Mouse (Mus musculus): Measurements from ENCODE around the gene Scarf2. TPM values are rescaled to one million over a fixed set of nuclear protein-coding genes. Genes with fewer than 3 reads are reported as not detected.

Gene Scarf2
- polyA plus RNA-seq, 1 experiment from 2014 or later, result 2.7 TPM

DNA sequence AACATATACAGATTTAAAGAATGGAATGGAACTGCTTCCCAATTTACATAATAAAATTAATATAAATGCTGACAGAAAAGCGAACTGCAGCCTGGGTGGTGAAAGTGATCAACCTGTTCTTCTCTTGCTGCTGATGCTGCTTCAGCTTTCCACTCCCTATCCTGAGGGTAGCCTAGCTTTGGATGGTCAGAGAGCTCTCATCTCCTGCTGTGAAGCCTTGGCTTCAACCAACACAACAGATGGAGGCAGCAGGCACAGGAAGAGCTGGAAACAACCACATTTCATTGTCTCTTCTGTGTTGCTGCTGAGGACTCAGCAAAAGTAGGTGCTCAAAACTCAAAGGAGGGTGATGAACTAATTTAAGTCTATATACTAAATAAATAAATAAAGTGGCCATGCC lies 54.8 kb downstream of the Scarf2 start:
- H3K9me3 ChIP-seq (replicated peaks), result no peaks in the 10 kb centered on the region
- no peaks in the 10 kb centered on the region for H3K27me3 ChIP-seq (replicated peaks)
- H3K4me1 ChIP-seq, result no peaks in the 10 kb centered on the region
- H3K4me2 ChIP-seq, result no peak overlapping the region
- no peak overlapping the region for H3K4me3 ChIP-seq (replicated peaks)
- 98% methylated on average over 1 of the region's 1 CpGs for WGBS
- H3K9ac ChIP-seq (replicated peaks), result no peak overlapping the region
- no peak overlapping the region for H3K27ac ChIP-seq (replicated peaks)
- H3K36me3 ChIP-seq, result peaks cover 82% of the 10 kb centered on the region
- ATAC-seq (ENCODE audit: low FRiP score), result no peak

DNA sequence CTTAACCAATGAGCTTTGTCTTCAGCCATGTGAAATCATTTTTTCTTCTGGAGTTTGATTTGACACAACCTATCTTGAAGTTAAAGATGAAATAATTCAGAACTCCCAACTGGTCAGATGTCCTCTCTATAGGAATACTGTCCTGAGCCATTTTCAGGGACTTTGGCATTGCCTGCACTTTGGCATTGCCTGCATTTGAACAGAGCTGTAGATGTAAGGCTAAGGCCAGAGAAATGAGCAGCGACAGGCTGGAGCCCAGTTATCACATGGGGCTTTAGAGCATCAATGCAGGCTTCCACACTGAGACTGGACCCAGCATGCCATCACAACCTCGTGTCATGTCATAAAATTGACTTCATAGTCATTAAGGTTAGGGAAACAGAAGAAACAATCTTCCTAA lies 56.2 kb downstream of the Scarf2 start:
- no peaks in the 10 kb centered on the region for H3K4me1 ChIP-seq
- H3K4me2 ChIP-seq, result no peak overlapping the region
- H3K9ac ChIP-seq (replicated peaks), result no peak overlapping the region
- H3K4me3 ChIP-seq (replicated peaks), result no peak overlapping the region
- H3K9me3 ChIP-seq (replicated peaks), result no peaks in the 10 kb centered on the region
- no peaks in the 10 kb centered on the region for H3K27me3 ChIP-seq (replicated peaks)
- H3K27ac ChIP-seq (replicated peaks), result no peak overlapping the region
- peaks cover 83% of the 10 kb centered on the region for H3K36me3 ChIP-seq
- ATAC-seq (ENCODE audit: low FRiP score), result no peak
- WGBS, result 89% methylated on average over 2 of the region's 2 CpGs

DNA sequence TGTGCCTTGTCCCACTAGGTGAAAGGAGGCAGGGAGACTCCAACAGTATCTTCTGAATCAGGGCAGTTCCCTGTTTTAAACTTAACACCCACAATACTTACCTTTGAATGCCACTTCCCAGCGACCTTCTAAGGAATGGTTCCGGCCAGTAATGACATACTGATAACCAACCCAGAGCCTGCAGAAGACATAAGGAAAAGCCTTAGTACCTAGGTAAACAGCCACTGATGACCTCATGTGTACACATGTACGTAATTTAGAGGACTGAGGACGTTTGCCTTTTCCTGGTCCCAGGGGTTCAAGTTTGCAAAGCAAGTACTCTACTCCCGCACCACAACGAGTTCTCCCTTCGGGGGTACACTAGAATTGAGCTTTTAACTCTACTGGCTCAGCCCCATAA lies 60.1 kb downstream of the Scarf2 start:
- no peak for ATAC-seq (ENCODE audit: low FRiP score)
- peaks cover 70% of the 10 kb centered on the region for H3K36me3 ChIP-seq
- no peaks in the 10 kb centered on the region for H3K27me3 ChIP-seq (replicated peaks)

More for the DNA sequence above, 60.1 kb downstream of the Scarf2 start:
- Histone ChIP-seq H3K9ac (replicated peaks) (no peak overlapping the region), H3K4me2 (no peak overlapping the region), H3K4me1 (no peaks in the 10 kb centered on the region), H3K27ac (replicated peaks) (no peak overlapping the region), H3K9me3 (replicated peaks) (no peaks in the 10 kb centered on the region), H3K4me3 (replicated peaks) (no peak overlapping the region)
- WGBS, result 92% methylated on average over 7 of the region's 7 CpGs

Other genes starting within 250 kb of the Scarf2 start
- 0.98 and 1.3 TPM in 2 replicates for gene Lrrc74b, start 236.0 kb upstream of the Scarf2 start, polyA plus RNA-seq (2015; fragmentation: Nextera tagmentation; extraction: Ambion mirVana)
- gene P2rx6, start 235.4 kb upstream of the Scarf2 start, polyA plus RNA-seq (2015; fragmentation: Nextera tagmentation; extraction: Ambion mirVana), result 2.6 and 2.8 TPM in 2 replicates
- 40.4 and 46.1 TPM in 2 replicates for gene Slc7a4, start 214.1 kb upstream of the Scarf2 start, polyA plus RNA-seq (2015; fragmentation: Nextera tagmentation; extraction: Ambion mirVana)
- 25.8 and 28.8 TPM in 2 replicates for gene Smpd4, start 177.9 kb upstream of the Scarf2 start, polyA plus RNA-seq (2015; fragmentation: Nextera tagmentation; extraction: Ambion mirVana)
- gene Ccdc74a, start 150.8 kb upstream of the Scarf2 start, polyA plus RNA-seq (2015; fragmentation: Nextera tagmentation; extraction: Ambion mirVana), result 13.7 and 14.0 TPM in 2 replicates
- gene Med15, start 64.4 kb upstream of the Scarf2 start, polyA plus RNA-seq (2015; fragmentation: Nextera tagmentation; extraction: Ambion mirVana), result 46.1 and 47.3 TPM in 2 replicates
- 86.2 and 89.1 TPM in 2 replicates for gene Klhl22, start 37.7 kb upstream of the Scarf2 start, polyA plus RNA-seq (2015; fragmentation: Nextera tagmentation; extraction: Ambion mirVana)
- 4.0 and 5.3 TPM in 2 replicates for gene B830017H08Rik, start 35.8 kb downstream of the Scarf2 start, polyA plus RNA-seq (2015; fragmentation: Nextera tagmentation; extraction: Ambion mirVana)
- 2.8 and 3.2 TPM in 2 replicates for gene Car15, start 41.1 kb downstream of the Scarf2 start, polyA plus RNA-seq (2015; fragmentation: Nextera tagmentation; extraction: Ambion mirVana)
- 0.35 and 0.40 TPM in 2 replicates for gene Gm20518, start 94.4 kb downstream of the Scarf2 start, polyA plus RNA-seq (2015; fragmentation: Nextera tagmentation; extraction: Ambion mirVana)
- gene Tssk1, start 96.9 kb downstream of the Scarf2 start, polyA plus RNA-seq (2015; fragmentation: Nextera tagmentation; extraction: Ambion mirVana), result not detected in 2 replicates
- gene Dgcr2, start 101.3 kb downstream of the Scarf2 start, polyA plus RNA-seq (2015; fragmentation: Nextera tagmentation; extraction: Ambion mirVana), result 97.7 and 99.0 TPM in 2 replicates
- not detected in 2 replicates for gene Tssk2, start 101.4 kb downstream of the Scarf2 start, polyA plus RNA-seq (2015; fragmentation: Nextera tagmentation; extraction: Ambion mirVana)
- gene Ess2, start 114.1 kb downstream of the Scarf2 start, polyA plus RNA-seq (2015; fragmentation: Nextera tagmentation; extraction: Ambion mirVana), result 40.7 and 42.5 TPM in 2 replicates
- gene Gsc2, start 117.8 kb downstream of the Scarf2 start, polyA plus RNA-seq (2015; fragmentation: Nextera tagmentation; extraction: Ambion mirVana), result 0.15 TPM in 1 of 2 replicates, not detected in the other
- gene Slc25a1, start 130.9 kb downstream of the Scarf2 start, polyA plus RNA-seq (2015; fragmentation: Nextera tagmentation; extraction: Ambion mirVana), result 187 and 221 TPM in 2 replicates
- not detected in 2 replicates for gene Vpreb2, start 183.1 kb downstream of the Scarf2 start, polyA plus RNA-seq (2015; fragmentation: Nextera tagmentation; extraction: Ambion mirVana)

Measured in neural tube, embryonic 15.5 days (tissue).